Mouse (Mus musculus): Measurements from ENCODE around the gene Papola. TPM values are rescaled to one million over a fixed set of nuclear protein-coding genes. Genes with fewer than 3 reads are reported as not detected.
A peak's percentile ranks its signal among the peaks of the same experiment; 100 is the strongest.

Gene Papola
- polyA plus RNA-seq, 1 experiment from 2014 or later = 290 TPM

DNA sequence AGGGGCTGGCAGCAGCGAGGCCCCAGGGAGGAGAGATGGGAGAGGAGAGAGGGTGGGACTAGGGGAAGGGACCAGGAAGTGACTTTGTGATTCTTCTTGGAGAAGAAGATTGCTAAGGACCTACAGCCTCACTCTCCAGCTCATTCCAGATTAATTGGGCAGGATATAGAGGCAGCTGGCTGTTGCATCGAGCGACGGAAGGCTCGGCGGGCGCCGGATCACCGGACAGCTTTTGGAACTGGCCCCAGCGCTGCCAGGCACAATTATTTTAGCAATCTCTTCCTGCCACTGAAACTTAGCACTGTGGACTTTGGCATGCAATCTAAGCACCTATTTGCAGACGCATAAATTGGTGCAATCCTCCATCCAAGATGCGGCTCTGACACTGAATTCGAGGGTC, 92.4 kb downstream of the Papola start:
- H3K4me1 ChIP-seq = peaks cover 15% of the 10 kb centered on the region
- peak overlapping the region; percentile 40; the same call in 1 of the 2 replicates for H3K27ac ChIP-seq
- H3K27me3 ChIP-seq (ENCODE audit: poor library complexity, severe bottlenecking) = peaks cover 32% of the 10 kb centered on the region
- H3K4me3 ChIP-seq = no peak overlapping the region
- H3K36me3 ChIP-seq (replicated peaks) = no peaks in the 10 kb centered on the region
- WGBS = 86% methylated on average over 13 of the region's 13 CpGs
- DNase-seq (ENCODE audit: extremely low spot score, low spot score) = no peak
- H3K9me3 ChIP-seq = peaks cover 8% of the 10 kb centered on the region; the same call in 1 of the 2 replicates

DNA sequence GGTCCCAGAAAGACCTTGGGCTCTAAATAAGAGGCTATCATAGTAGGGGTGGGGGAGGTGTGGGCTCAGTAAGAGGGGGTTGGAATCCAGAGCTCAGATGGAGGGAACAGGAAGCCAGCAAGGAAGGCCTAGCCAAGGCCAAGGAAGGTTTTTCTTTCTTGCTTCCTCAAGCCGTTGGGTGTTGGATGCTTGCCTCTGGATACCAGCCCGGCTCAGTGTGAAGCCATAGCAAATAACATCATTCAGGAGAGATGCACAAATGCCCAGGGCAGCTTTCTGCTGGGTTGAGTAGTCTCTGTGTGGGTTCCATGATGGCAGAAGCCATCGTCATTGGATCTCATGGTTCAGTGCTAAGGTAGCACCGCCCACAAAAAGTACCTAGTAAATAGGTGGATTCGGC, 94.3 kb downstream of the Papola start:
- H3K4me3 ChIP-seq = no peak overlapping the region
- peaks cover 8% of the 10 kb centered on the region; the same call in 1 of the 2 replicates for H3K9me3 ChIP-seq
- H3K36me3 ChIP-seq (replicated peaks) = no peaks in the 10 kb centered on the region
- DNase-seq (ENCODE audit: extremely low spot score, low spot score) = no peak
- WGBS = 96% methylated on average over 5 of the region's 5 CpGs
- H3K4me1 ChIP-seq = peaks cover 17% of the 10 kb centered on the region
- peaks cover 31% of the 10 kb centered on the region for H3K27me3 ChIP-seq (ENCODE audit: poor library complexity, severe bottlenecking)
- H3K27ac ChIP-seq = no peak overlapping the region

DNA sequence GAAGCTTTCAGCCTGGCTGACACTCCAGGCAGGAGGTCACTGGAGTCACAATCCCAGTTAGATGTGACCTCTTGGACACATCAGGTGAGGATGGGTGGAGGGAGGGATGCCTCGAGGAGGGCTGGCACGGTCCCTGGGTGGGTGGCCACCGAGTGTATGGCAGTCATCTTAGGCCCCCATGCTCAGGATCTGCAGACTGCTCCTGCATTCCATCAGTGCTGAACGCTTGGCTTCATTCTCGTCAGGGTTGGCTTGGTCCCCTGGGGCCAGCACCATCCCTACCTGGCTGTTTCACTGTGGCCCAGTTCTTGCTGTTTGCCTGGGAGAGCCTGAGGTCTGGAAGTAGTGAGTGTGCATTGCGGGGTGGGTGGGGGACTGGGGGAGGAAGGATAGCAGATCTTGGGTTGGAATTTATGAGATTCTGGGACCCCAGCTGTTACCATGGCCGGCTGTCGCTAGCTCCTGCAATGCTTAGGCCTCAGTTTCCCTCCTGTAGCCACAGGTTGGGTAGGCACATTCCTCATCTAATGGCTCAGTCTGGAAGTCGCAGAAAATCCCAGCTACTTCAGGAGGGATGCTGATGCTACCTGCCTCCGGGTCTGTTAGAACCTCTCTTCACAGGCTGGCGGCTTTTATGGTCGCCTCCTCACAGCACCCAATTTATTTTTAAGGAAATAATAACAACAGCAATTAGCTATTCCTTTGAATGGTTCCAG, 99.5 kb downstream of the Papola start:
- DNase-seq (ENCODE audit: extremely low spot score, low spot score) = no peak
- Histone ChIP-seq H3K4me1 (peaks cover 19% of the 10 kb centered on the region), H3K4me3 (no peak overlapping the region), H3K9me3 (peaks cover 8% of the 10 kb centered on the region; the same call in 1 of the 2 replicates), H3K27ac (peak overlapping the region; percentile 67), H3K36me3 (replicated peaks) (no peaks in the 10 kb centered on the region), H3K27me3 (ENCODE audit: poor library complexity, severe bottlenecking) (no peaks in the 10 kb centered on the region)
- WGBS = 83% methylated on average over 12 of the region's 12 CpGs

DNA sequence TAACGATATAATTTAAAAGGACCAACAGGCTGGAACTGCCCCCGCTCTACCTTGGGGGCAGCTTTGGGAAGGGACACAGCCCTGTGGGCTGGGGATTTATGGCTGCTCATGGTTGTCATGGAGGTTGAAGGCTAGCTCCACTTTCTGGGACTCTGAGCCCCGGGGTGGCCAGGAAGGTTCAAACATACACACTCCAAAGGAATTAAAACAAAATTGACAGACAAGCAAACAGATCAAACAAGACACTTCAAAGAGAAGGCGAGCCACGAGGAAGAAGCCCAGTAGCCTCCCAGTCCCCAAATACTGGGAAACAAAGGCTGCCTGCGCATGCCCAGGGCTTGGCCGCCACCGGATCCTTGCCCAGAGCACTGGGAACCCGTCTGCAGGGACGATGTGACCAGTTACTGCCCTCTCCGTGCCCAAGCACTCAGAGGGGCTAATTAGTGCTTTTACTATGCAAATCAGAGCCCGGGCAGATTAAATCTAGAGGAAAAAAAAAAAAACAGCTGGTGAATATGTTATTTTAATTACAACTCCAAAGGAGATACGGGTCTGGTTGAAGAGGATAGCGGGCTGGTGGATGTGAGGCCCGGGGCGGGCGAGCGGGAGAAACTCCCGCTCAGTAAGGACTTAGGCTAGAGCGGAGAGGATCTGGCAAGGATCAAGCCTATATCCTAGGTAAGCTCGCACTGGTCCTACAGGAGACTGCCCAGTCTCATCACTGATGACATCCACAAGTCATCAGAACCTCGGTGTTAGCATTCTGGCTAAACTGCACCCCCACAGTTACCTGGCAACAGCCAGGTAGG, 100.2 kb downstream of the Papola start:
- H3K27ac ChIP-seq = peak overlapping the region; percentile 67
- H3K4me1 ChIP-seq = peaks cover 19% of the 10 kb centered on the region
- H3K4me3 ChIP-seq = no peak overlapping the region
- 48% methylated on average over 22 of the region's 22 CpGs for WGBS
- H3K9me3 ChIP-seq = peaks cover 2% of the 10 kb centered on the region; the same call in 1 of the 2 replicates
- no peaks in the 10 kb centered on the region for H3K36me3 ChIP-seq (replicated peaks)
- DNase-seq (ENCODE audit: extremely low spot score, low spot score) = no peak
- H3K27me3 ChIP-seq (ENCODE audit: poor library complexity, severe bottlenecking) = no peaks in the 10 kb centered on the region

Small RNA genes within 50 kb of the gene (microRNA-seq; reads per million reads assigned to microRNA genes)
- gene Gm22120 = 0.90 reads per million

Other genes starting within 250 kb of the Papola start
- gene Bdkrb2, start 221.5 kb upstream of the Papola start, polyA plus RNA-seq (2016; fragmentation: Nextera tagmentation; extraction: Ambion mirVana) = 0.25 and 0.42 TPM in 2 replicates
- not detected in 2 replicates for gene Bdkrb1, start 181.6 kb upstream of the Papola start, polyA plus RNA-seq (2016; fragmentation: Nextera tagmentation; extraction: Ambion mirVana)
- gene Gskip, start 99.9 kb upstream of the Papola start, polyA plus RNA-seq (2016; fragmentation: Nextera tagmentation; extraction: Ambion mirVana) = 33.2 and 34.0 TPM in 2 replicates
- 11.4 and 12.2 TPM in 2 replicates for gene Atg2b, start 99.5 kb upstream of the Papola start, polyA plus RNA-seq (2016; fragmentation: Nextera tagmentation; extraction: Ambion mirVana)
- 0.15 and 0.16 TPM in 2 replicates for gene Ak7, start 78.7 kb upstream of the Papola start, polyA plus RNA-seq (2016; fragmentation: Nextera tagmentation; extraction: Ambion mirVana)
- gene Vrk1, start 225.5 kb downstream of the Papola start, polyA plus RNA-seq (2016; fragmentation: Nextera tagmentation; extraction: Ambion mirVana) = 123 TPM in 2 replicates

Measured in forebrain, embryonic 10.5 days (tissue).